Mouse (Mus musculus) adrenal gland, adult 18-20 months (tissue): ENCODE measurements around the gene Myo18a. TPM values are rescaled to one million over a fixed set of nuclear protein-coding genes. Genes with fewer than 3 reads are reported as not detected.
A peak's percentile ranks its signal among the peaks of the same experiment; 100 is the strongest.

Source experiments
- DNase-seq, 2 experiments: peaks; one replicate each; pipeline ENCODE4 v3.0.0; 2021 to 2022; ENCODE audit warnings: low spot score in 2 of 2
- total RNA-seq, 2 experiments: library from RNA; stranded (reverse); gene quantifications; 1 replicate in 1 of 2; 2 replicates in 1 of 2; pipeline ENCODE4 v1.2.3; 2021

The Myo18a gene
- total RNA-seq, 2 experiments from 2014 or later = 45.9 to 56.8 TPM

DNA sequence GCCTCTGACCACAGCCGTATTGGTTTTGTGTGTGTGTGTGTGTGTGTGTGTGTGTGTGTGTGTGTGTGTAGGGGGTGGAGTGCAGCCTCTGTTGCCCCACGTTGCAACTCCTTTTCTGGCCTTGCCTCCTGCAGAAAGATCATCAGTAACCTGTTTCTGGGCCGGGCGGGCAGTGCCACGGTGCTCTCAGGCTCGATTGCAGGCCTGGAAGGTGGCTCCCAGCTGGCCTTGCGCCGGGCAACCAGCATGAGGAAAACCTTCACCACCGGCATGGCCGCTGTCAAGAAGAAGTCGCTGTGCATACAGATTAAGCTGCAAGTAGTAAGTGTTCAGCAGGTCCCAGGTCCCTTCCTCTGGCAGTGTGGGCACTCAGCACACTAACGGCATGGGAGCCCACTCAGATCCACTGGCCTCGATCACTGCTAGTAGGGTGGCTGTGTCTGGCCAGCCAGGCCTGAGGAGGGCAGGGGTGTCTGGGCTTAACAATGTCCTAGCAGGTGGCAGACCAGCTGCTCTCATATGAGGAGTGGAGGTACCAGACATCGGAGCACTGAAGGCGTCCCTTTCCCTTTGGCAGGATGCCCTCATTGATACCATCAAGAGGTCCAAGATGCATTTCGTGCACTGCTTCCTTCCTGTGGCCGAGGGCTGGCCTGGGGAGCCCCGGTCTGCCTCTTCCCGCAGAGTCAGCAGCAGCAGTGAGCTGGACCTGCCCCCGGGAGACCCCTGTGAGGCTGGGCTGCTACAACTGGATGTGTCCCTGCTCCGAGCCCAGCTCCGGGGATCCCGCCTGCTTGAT is 66.2 kb downstream of the Myo18a start:
- DNase-seq = no peak

DNA sequence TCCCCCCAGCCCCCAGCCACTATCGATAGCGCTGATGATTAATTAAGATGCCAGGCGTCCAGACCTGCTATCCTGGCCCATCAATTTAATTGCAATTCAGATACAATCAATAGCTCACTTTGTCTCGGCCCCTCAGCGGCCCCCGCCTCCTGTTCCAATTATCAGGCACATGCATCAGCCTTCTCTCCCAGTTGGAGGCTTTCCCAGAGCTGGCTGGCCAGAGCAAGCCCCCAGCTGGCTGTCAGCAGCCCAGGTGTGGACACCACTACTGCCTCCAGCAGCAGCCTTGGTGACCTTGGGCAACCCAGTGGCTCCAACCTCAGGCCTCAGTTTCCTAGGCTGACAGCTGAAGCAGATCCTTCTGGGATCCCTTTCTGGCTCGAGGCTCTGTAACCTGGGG is 67.8 kb downstream of the Myo18a start:
- DNase-seq = no peak

DNA sequence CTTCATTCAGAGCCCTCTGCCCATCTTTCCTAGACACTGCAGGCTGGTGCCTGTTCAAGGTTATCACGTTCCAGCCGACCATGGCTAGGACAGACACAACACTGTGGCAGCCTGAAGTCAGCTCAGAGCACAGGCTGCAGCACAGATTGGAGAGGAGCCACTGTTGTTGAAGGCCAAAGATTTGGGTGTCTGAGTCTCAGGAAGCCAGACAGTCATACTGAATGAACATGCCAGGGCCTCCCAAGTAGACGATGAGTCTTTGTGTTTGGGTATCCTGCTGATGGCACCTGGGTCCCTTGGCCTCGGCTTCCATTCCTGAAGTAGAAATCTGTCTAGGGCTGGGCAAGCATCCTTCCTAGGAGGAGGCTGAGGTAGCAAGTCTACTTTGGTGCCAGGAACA is 69.5 kb downstream of the Myo18a start:
- no peak for DNase-seq

DNA sequence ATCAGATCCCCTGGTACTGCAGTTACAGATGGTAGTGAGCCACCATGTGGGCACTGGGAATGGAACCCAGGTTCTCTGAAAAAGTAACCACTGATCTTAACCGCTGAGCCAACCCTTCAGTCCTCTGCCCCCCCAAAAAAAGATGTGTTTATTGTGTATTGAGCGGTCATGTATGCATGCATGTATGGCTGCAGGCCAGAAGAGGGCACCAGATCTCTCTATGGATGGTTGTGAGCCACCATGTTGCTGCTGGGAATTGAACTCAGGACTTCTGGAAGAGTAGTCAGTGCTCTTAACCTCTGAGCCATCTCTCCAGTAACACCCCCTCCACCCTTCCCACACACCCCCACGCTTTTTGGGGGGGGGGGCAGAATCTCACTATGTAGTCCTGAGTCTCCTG is 72.1 kb downstream of the Myo18a start:
- DNase-seq = no peak

DNA sequence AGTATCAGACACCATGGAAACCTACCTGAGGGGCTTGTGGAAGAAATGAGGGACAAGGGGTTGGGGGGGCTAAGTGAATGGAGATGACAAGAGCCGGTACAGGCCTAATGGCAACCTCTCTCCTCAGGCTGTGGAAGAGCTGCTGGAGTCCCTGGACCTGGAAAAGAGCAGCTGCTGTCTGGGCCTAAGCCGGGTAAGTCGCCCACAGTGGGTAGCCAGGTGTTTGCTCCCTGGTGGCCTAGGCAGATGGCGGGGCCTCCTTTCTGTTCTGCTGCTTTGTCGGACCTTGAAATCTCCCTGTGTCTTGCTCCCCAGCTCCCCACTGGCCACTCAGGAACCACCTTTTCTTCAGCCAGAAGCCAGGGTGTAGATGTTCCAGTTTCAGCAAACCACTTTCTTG is 73.2 kb downstream of the Myo18a start:
- no peak for DNase-seq

DNA sequence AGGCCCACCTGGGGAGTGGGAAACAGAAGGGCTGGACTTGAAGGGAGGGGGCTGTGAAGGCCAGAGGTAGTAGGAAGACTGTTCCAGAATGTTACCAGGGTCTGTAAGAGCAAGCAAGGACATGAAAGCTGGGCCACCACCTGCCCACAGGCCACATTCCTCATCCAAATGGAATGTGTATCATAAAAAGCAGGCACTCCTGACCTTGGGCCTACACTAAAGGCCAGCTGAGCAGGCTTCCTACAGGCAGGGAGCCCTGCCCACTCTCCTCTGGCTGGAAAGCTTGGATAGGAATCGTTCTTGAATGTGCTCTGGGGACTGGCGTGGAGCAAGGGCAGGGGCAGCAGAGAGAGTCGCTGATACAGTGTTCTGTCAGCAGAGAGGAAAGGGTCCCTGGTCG is 73.7 kb downstream of the Myo18a start:
- peak in 1 of 2 experiments; percentile 23 for DNase-seq

DNA sequence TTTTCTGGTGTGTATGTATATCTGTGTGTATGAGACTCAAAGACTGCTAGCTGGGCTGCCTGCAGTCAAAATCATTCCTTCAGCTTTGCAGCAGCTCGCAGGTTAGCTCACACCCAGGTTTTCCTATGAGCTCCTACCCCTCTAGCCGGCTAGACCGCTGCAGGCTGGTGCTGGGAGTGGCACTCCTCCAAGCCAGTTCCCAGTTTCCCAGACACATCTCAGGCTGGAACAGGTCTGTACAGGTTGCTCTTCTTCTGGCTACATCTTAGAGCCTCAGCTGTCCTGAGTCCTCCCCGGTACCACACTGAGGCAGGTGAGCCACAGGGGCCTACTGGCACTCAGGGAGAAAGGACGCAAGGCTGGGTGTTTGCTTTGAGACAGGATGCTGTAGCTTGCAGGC is 74.8 kb downstream of the Myo18a start:
- DNase-seq = no peak

DNA sequence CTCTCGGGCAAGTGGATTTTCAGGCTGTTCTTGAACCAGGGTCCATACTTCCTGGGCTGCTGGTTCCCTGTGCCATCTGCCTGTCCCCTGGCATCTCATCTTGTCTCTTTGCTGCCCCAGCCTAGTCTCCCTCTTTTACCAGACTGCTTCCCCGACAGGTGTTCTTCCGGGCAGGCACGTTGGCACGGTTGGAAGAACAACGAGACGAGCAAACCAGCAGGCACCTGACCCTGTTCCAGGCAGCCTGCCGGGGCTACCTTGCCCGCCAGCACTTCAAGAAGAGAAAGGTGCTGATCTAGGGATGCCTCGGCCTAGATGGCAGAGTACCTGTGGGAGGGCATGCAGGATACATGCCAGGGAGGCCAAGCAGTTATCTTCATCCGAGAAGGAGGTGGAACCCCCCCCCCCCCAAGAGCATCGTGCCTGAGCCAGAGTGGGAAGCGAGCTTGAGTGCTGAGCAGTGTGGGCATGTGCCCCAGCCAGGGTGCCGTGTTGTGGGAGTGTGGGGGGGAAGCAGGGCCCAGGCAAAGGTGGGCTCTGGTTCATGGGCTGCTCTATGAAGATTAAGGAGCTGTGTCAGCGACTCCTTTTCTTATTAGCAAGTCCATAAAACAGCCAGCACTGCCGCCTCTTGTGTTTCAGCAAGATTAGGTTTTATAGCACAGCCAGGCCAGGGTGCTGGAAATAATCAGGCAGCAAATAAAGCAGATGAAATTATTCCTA is 77.6 kb downstream of the Myo18a start:
- no peak for DNase-seq

DNA sequence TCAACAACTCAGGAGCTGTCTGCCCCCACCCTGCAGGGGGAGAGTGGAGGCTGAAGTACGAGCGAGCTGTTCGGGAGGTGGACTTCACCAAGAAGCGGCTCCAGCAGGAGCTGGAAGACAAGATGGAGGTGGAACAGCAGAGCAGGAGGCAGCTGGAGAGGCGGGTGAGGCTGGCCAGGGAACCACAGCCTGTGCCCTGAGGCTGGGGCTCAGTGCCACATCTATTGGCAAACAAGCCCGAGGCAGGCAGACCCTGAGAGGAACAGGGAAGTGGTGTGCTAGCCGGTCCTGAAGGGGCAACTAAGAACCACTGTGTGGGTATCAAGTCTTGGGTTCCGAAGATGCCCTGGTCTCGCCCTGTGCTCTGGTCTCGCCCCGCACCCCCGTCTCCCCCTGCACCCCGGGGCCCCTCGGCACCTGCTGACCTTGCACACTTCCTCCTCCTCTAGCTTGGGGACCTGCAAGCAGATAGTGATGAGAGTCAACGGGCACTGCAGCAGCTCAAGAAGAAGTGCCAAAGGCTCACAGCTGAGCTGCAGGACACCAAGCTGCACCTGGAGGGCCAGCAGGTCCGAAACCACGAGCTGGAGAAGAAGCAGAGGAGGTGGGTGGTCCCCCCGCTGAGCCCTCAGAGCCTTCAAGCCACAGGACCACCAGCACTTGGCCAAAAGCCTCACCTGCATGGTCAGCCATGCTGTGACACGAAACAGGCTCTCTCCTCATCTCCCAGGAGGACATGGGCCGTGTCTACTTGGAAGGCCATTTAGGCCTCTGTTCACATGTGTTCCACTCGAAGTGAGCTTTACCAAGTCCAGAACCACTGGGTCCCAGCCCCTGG is 80.2 kb downstream of the Myo18a start:
- no peak for DNase-seq

DNA sequence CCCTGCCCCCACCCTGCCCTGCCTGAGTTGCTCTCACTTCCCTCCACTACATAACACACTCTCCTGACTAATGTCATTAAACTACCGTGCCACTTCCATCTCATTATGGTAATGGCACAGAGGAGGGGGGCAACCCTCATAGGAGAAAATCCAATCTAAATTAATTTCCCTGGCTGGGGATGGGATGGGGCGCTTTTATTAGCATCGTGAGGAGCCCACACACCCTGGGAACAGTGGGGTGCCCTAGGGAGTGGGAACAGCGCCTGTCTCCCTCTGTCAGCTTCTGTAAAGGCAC is 80.8 kb downstream of the Myo18a start:
- no peak for DNase-seq

DNA sequence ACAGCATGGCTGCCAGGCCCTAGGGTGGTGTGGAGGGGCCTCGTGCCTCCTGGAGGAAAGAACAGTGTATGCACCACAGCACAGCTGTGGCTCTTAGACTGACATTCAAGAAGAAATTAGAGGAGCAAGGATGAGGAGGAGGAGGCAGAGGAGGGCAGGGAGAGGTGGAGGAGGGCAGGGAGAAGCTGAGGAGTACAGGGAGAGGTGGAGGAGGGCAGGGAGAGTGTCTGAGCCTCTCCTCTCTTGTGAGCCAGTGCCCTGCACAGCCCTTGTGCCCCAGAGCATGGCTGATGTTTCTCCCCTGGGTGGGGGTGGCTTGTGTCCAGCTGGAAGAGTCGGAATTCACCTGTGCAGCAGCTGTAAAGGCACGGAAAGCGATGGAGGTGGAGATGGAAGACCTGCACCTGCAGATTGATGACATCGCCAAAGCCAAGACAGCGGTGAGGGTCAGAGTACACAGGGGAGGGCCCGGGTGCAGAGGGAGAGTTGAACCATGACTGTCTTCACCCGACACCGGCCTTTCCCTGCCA is 84.6 kb downstream of the Myo18a start:
- no peak for DNase-seq

DNA sequence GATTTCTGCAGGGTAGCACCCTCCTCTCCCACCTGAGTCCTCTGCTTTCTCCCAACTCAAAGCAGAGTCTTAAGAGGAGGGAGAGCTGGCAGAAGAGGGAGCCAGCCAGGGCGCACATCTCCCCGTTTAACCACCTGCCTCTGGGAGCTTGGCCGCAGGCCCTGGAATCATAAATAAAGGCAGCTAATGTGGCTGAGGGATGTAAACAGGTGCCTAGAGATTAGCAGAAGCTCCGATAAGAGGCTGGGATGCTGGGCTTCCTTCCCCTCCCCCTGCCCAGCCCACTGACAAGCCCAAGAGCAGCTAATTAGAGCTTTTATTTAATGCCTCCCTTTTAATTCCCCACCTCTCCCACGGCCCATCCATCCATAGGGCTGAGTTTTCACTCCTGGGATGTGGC is 85.1 kb downstream of the Myo18a start:
- DNase-seq = no peak

DNA sequence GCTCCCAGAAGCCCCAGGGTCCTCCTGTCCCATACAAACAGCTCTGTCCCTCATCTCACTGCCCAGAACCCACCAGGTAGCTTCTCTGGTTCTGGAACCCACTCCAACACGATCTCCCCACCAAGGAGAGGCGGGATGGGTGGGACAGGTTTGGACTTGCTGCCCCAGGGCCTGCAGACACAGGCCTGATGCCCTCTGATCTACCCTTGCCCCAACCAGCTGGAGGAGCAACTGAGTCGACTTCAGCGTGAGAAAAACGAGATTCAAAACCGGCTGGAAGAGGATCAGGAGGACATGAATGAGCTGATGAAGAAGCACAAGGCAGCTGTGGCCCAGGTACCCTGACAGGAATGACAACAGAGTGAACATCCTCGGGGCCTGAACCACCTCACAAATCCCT is 86.1 kb downstream of the Myo18a start:
- DNase-seq = no peak

DNA sequence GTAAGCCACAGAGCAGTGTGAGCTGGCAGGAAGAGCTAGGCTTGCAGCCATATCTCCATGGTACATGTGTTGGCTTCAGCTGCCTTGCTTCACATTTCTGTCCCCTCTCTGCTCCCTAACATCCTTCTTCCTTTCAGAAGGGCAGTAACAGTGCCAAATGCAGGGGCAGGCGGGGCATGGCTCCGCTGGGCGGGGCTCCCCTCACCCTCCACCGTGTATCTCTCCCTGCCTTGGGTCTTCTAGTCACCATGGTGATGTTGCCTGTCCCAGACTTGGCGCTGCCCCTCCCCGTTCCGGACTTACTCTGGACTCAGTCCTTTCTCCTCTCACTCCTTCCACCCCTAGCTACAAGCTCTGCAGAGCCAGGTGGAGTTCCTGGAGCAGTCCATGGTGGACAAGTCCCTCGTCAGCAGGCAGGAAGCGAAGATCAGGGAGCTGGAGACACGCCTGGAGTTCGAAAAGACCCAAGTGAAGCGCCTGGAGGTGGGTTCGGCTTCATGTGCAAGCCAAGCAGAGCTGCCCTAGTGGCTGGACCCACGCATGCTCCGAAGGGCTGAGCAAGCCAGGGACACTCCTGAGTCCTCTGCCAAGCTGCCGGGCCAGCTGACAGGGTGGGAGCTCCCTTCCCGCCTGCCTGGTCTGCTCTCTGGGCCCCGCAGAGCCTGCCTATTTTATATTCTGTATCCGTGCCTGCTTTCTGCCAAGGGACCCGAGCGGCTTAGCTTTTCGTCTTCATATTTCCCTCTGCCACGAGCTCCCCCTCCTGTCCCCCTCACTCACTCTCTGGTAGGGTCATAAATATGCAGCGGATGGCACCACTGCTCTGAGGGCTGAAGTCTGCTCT is 87.6 kb downstream of the Myo18a start:
- DNase-seq = no peak

DNA sequence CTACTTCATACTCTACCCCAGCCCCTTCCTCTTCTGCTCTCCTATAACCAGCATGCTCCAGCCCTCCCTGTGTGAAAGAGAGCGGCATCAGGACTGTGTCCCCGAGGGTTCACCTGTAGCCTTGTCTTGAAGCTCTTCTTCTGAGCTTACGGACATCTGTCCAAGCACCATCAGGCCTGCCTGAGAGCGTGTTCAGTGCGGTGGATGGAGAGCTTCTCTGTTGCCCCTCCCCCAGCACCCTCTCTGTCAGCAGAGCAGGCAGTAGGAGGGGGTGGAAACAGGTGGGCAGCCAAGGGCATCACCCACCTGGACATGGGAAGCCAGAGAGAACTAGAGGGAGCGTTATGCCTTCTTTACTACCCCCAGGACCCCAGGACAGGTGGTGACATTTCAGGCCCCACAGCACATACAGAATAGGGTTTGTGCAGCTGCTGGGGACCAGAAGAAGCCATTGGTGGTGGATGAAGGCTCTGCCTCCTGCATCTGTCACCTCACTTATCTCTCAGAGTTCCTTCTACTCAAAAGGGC is 88.5 kb downstream of the Myo18a start:
- no peak for DNase-seq

DNA sequence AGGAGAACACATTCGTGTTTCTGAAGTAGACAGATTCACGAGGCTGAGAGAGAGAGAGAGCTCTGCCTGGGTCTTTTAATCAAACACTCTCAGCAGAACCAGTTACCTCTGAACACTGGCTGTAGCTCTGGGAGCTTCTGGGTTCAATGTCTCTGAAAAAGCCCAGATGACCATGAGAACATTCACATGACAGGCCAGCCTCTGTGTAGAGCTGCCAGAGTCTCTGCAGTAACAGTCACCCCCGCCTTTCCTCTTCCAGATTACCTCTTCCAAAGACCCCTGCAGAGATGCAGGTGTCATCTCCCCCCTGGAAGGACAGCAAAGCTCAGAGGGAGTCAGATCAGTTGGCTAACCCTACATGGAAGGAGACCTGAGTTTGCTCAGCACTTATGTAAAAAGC is 89.1 kb downstream of the Myo18a start:
- no peak for DNase-seq

DNA sequence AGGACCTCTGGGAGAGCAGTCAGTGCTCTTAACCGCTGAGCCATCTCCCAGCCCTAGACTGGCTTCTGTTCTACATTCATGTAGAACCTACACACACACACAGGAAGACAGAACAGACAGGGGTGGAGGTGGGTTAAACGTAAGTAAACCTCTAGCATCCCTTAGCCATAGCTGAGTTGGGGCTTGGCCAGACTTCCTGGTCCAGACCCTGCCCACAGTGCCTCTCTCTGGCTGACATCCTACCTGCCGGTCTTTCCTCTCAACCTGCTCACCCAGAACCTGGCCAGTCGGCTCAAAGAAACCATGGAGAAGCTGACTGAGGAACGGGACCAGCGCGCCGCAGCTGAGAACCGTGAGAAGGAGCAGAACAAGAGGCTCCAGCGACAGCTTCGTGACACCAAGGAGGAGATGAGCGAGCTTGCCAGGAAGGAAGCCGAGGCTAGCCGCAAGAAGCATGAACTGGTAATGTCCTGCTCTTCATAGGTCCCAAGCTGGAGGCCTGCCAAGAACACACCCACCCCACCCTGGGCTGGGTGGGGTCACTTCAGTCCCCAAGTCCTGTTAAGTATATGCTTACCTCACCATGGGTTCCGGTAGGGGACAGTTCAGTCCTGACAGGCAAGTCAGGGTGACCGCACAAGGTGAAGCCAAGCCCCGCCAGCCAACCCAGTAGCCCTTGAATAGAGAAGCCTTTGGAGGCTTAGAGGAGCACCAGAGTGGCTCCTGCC is 90.1 kb downstream of the Myo18a start:
- no peak for DNase-seq

DNA sequence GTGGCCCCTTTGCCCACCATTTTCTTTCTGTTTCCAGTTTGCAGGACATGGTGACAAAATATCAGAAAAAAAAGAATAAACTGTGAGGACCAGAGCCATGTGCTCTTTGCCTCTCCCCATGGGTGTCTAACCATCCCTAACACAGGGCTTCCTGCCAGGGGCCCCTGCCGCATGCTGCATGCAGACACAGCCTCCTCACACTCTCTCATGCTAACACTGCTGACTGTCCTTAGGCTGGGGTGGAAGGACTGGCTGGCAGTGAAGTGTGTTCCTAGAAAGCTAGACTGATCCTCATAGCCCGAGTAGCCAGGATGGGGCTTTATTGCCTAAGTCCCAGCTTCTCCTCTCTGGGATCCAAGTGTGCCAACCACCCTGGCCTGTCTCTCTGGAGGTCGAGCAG is 91.6 kb downstream of the Myo18a start:
- DNase-seq = no peak

DNA sequence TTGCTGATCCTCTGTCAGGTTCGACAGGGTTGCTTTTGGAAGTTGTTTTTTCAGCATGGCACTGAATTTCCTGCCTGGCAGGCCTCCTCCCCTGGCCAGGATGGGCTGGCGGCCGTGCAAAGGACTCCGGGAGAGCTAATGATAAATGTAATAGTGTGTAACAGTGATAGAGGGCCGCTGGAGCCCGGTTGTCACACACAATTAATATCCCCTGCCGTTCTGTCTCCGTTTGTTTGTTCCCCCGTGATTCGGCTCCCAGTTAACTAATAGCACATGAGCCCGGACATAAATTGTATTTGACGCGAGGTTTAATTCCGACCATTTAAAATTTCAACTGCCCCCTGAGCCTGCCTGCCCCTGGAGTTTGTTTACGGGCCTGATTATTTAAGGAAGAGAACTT is 92.3 kb downstream of the Myo18a start:
- DNase-seq = no peak

DNA sequence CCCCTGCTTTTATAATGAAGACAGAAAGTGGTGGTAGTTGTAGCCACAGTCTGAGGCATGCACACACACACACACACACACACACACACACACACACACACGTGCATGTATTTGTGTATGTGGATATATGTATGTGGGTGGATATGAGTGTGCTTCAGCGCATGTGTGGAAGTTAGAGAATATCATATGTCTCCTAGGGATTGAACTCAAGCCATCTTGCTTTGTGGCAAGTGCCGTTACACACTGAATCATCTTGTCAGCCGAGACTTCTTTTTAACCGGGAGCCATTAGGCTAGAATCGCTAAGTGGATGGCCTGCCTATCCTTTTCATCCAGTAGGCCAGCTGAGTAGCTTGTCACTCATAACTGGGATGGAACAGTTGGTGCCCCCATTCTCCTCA is 94.0 kb downstream of the Myo18a start:
- no peak for DNase-seq
